Mouse (Mus musculus): Measurements from ENCODE around the gene Kcnma1. TPM values are rescaled to one million over a fixed set of nuclear protein-coding genes. Genes with fewer than 3 reads are reported as not detected.
A peak's percentile ranks its signal among the peaks of the same experiment; 100 is the strongest.

The Kcnma1 gene
- polyA plus RNA-seq, 1 experiment from 2014 or later = 0.04 TPM

DNA sequence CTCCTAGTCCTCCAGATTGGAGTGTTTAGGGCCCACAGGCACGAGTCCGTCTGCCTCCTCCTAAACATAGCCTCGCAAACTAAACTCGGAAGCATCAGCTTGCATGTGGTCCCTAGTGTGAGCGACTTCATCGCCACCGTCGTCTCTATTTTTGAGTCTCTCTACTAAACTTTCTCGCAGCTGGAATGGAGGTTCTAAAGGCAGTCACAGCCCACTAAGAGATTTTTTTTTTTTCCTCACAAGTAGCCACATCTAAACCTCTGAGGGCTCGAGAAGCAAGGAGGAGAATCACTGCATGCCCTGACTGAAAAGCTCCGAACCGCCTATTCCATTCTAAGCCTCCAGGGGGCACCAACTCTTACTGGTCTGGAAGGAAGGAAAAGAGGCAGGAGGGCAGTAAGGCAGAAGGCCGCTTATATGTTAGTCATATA is 223.0 kb downstream of the Kcnma1 start:
- no peak for TF ChIP-seq EP300 (IDR thresholded peaks at IDR 0.05; ENCODE audit: low read depth)
- TF ChIP-seq CTCF (IDR thresholded peaks at IDR 0.05; ENCODE audit: low read depth) = peak; percentile 66
- 54% methylated on average over 13 of the region's 13 CpGs for WGBS (ENCODE audit: insufficient replicate concordance)
- no peak overlapping the region for H3K9ac ChIP-seq (replicated peaks)
- H3K4me1 ChIP-seq (ENCODE audit: insufficient read depth) = no peaks in the 10 kb centered on the region
- DNase-seq (peak; percentile 32), ATAC-seq (no peak)
- H3K27ac ChIP-seq (ENCODE audit: low read depth) = no peak overlapping the region
- no peaks in the 10 kb centered on the region for H3K27me3 ChIP-seq (ENCODE audit: insufficient read depth, low read length)
- no peak overlapping the region for H3K4me3 ChIP-seq (ENCODE audit: low read depth, low read length)
- no peaks in the 10 kb centered on the region for H3K9me3 ChIP-seq (ENCODE audit: low read length)
- H3K36me3 ChIP-seq (replicated peaks; ENCODE audit: insufficient read depth, low read length) = no peaks in the 10 kb centered on the region
- no peak overlapping the region for H3K4me2 ChIP-seq (ENCODE audit: low read depth, low read length)

DNA sequence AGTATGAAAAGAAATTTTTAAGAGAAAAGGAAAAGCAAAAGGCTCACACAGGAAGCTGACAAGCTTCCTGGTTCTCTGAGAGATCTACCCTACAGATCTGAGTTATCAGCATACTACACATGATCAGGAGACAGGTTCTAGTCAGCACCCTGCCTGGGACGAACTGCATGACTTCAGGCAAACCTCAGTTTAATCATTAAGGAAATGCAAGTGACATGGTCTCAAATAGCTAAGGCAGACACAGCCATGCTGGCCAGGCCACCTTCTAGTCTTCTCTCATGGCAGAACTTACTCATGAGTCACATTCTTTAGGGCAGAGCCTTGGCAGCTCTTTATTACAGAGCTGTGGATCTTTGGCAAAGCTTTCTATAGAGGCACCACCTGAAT is 227.6 kb downstream of the Kcnma1 start:
- no peak overlapping the region for H3K4me3 ChIP-seq (ENCODE audit: low read depth, low read length)
- no peaks in the 10 kb centered on the region for H3K27me3 ChIP-seq (ENCODE audit: insufficient read depth, low read length)
- no peaks in the 10 kb centered on the region for H3K36me3 ChIP-seq (replicated peaks; ENCODE audit: insufficient read depth, low read length)
- no peak for ATAC-seq
- no peak overlapping the region for H3K9ac ChIP-seq (replicated peaks)
- H3K9me3 ChIP-seq (ENCODE audit: low read length) = no peaks in the 10 kb centered on the region
- 0% methylated on average over 1 of the region's 1 CpGs for WGBS (ENCODE audit: insufficient replicate concordance)
- no peak overlapping the region for H3K4me2 ChIP-seq (ENCODE audit: low read depth, low read length)
- no peak for TF ChIP-seq CTCF (IDR thresholded peaks at IDR 0.05; ENCODE audit: low read depth)
- H3K4me1 ChIP-seq (ENCODE audit: insufficient read depth) = no peaks in the 10 kb centered on the region
- no peak for DNase-seq
- H3K27ac ChIP-seq (ENCODE audit: low read depth) = no peak overlapping the region

DNA sequence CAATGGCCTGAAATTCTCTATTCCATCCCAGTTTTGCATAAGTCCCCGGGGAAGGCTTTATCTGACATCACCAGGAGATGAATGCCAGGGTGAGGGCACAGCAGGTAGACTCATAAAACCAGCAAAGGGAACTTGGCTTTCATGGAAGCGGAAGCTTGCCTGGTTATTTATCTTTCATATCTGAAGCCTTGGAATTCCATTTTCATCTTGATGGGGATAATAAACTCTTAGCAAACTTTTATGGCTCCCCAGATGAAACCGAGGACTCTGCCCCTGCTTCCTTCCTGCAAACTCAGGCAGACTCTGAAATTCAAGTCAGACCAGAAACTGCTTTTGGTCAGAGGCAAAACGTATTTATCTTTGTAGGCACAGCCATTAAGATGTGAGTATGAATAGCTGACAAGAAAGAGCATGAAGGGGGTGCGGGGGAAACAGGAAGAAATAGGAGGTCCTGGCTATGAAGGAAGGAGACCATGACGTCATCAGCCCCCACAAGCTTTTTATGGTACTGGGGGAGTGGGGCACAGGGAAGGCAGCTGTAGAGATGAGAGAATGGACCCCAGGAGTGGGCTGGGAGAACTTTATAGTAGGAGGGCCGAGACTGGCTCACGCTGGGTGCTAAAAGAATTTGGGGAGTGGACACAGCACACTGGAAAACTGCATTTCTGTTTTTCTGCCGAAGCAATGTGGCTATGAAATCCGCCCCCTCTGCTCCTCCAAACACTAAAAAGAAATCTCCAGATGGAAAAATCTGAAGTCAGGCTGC is 228.2 kb downstream of the Kcnma1 start:
- Histone ChIP-seq H3K27ac (ENCODE audit: low read depth) (no peak overlapping the region), H3K27me3 (ENCODE audit: insufficient read depth, low read length) (no peaks in the 10 kb centered on the region), H3K9me3 (ENCODE audit: low read length) (no peaks in the 10 kb centered on the region), H3K4me1 (ENCODE audit: insufficient read depth) (no peaks in the 10 kb centered on the region), H3K9ac (replicated peaks) (no peak overlapping the region), H3K36me3 (replicated peaks; ENCODE audit: insufficient read depth, low read length) (no peaks in the 10 kb centered on the region), H3K4me2 (ENCODE audit: low read depth, low read length) (no peak overlapping the region), H3K4me3 (ENCODE audit: low read depth, low read length) (no peak overlapping the region)
- TF ChIP-seq EP300 (IDR thresholded peaks at IDR 0.05; ENCODE audit: low read depth) = no peak
- no peak for TF ChIP-seq CTCF (IDR thresholded peaks at IDR 0.05; ENCODE audit: low read depth)
- WGBS (ENCODE audit: insufficient replicate concordance) = 32% methylated on average over 10 of the region's 10 CpGs
- ATAC-seq = no peak
- DNase-seq = no peak

DNA sequence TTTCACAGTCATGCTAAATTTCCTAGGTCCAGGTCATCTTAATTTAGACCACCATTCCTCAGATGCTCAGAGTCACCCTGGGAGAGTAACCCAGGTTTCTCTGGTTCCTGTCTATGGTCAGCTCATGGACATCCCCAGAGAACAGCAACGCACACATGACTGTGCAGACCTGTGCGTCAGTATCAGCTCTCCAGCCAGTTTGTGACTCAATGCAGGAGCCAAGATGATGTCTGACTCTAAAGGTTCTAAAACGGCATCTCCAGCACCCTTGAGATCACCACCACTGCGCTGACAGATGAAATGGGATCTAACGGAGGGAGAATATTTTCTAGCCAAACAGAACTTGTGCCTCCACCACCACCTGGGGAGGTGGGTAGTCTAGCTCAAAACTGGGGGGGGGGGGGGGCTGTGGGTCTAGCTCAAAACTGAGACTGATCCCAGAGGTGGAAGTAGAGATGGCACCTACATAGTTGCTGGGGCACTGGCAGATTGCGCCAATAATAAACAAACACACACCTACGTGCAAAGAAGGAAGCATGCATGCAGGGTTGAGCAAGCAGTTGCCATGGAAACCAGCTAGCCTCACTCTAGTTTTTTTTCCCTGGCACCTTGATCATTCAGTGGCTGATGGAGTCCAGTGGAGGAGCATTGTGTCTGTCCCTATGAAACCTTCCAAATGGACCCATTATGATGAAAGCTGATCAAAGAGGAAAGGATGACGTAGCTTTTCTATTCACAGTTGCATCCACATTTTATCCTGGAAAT is 231.3 kb downstream of the Kcnma1 start:
- Histone ChIP-seq H3K4me1 (ENCODE audit: insufficient read depth) (no peaks in the 10 kb centered on the region), H3K9ac (replicated peaks) (no peak overlapping the region), H3K9me3 (ENCODE audit: low read length) (no peaks in the 10 kb centered on the region), H3K36me3 (replicated peaks; ENCODE audit: insufficient read depth, low read length) (no peaks in the 10 kb centered on the region), H3K4me3 (ENCODE audit: low read depth, low read length) (no peak overlapping the region), H3K27me3 (ENCODE audit: insufficient read depth, low read length) (no peaks in the 10 kb centered on the region), H3K27ac (ENCODE audit: low read depth) (no peak overlapping the region), H3K4me2 (ENCODE audit: low read depth, low read length) (no peak overlapping the region)
- peak; percentile 26 for DNase-seq
- TF ChIP-seq EP300 (IDR thresholded peaks at IDR 0.05; ENCODE audit: low read depth) = no peak
- TF ChIP-seq CTCF (IDR thresholded peaks at IDR 0.05; ENCODE audit: low read depth) = no peak
- 68% methylated on average over 8 of the region's 8 CpGs for WGBS (ENCODE audit: insufficient replicate concordance)
- ATAC-seq = no peak

DNA sequence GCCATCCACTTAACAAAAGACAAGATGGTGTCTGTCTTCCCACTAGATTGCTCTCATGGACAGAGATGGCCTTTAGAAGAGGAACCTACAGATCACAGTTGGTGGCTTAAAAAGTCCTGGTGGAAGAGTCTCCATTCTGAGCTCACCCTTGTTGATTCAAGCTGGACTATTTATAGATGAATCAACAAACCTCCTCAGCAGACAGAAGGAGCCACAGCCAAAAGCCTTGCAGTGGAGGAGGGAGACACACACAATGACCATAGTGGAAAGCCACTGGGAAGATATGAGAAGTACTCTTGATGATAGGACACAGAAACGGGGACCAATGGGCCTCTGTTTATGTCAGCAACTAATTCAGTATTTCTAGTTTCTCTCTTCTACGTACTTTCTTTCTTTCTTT is 239.7 kb downstream of the Kcnma1 start:
- DNase-seq (no peak), ATAC-seq (no peak)
- Histone ChIP-seq H3K36me3 (replicated peaks; ENCODE audit: insufficient read depth, low read length) (no peaks in the 10 kb centered on the region), H3K27ac (ENCODE audit: low read depth) (no peak overlapping the region), H3K4me1 (ENCODE audit: insufficient read depth) (no peaks in the 10 kb centered on the region), H3K27me3 (ENCODE audit: insufficient read depth, low read length) (no peaks in the 10 kb centered on the region), H3K4me2 (ENCODE audit: low read depth, low read length) (no peak overlapping the region), H3K9me3 (ENCODE audit: low read length) (no peaks in the 10 kb centered on the region), H3K9ac (replicated peaks) (no peak overlapping the region), H3K4me3 (ENCODE audit: low read depth, low read length) (no peak overlapping the region)
- WGBS (ENCODE audit: insufficient replicate concordance) = 62% methylated on average over 2 of the region's 2 CpGs
- TF ChIP-seq EP300 (IDR thresholded peaks at IDR 0.05; ENCODE audit: low read depth) = no peak
- TF ChIP-seq CTCF (IDR thresholded peaks at IDR 0.05; ENCODE audit: low read depth) = no peak

DNA sequence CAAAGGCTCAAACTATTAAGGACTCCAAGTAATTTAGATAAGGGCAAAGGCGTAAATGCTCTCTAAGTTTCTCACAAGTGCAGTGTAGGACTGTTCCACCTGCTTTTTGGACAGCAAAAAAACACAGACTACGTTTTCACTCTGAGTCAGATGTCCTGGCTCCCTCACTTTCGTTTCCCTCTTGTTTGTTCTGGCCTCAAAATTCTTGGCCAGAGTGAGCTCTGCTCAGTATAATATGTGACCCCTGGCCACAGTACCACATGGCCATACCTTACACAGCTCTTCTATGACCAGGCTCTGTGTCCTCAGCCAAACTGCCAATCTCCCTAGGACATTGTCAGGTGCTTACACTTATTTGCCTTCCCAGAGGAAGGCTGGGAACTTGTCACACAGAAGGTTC is 241.6 kb downstream of the Kcnma1 start:
- DNase-seq = no peak
- 65% methylated on average over 3 of the region's 3 CpGs for WGBS (ENCODE audit: insufficient replicate concordance)
- Histone ChIP-seq H3K36me3 (replicated peaks; ENCODE audit: insufficient read depth, low read length) (no peaks in the 10 kb centered on the region), H3K27me3 (ENCODE audit: insufficient read depth, low read length) (no peaks in the 10 kb centered on the region), H3K4me2 (ENCODE audit: low read depth, low read length) (no peak overlapping the region), H3K4me1 (ENCODE audit: insufficient read depth) (no peaks in the 10 kb centered on the region), H3K4me3 (ENCODE audit: low read depth, low read length) (no peak overlapping the region), H3K27ac (ENCODE audit: low read depth) (no peak overlapping the region), H3K9me3 (ENCODE audit: low read length) (no peaks in the 10 kb centered on the region), H3K9ac (replicated peaks) (no peak overlapping the region)
- TF ChIP-seq EP300 (IDR thresholded peaks at IDR 0.05; ENCODE audit: low read depth) (no peak), CTCF (IDR thresholded peaks at IDR 0.05; ENCODE audit: low read depth) (no peak)
- ATAC-seq = no peak
